In genomic region chr14:77273721-77274120, GRCm38 (mm10) we compare ENCODE assay signal across 15 mouse cellular contexts.
DNase-seq lines count a peak whose midpoint lies in the region; ATAC-seq lines count a peak whose summit lies in the region.
"Had no signal": no experiment of that assay in that cellular context is flagged by ENCODE, and none has a peak within 500 bp of the region (broad histone marks: within the 10 kb centered on the region; RNA-seq: fewer than 3 reads in every experiment).

No protein-coding gene starts in this region.

- ATAC-seq in midbrain, embryonic 13.5 days, result no peak
- no peak for ATAC-seq in midbrain, embryonic 11.5 days (ENCODE audit: low FRiP score)
- ATAC-seq in forebrain, embryonic 15.5 days (replicated peaks), result peak; percentile 53; the same call in 1 of the 2 replicates
- ATAC-seq in hindbrain, embryonic 16.5 days, result peak; percentile 67; the same call in 1 of the 2 replicates
- ATAC-seq in neural tube, embryonic 14.5 days (ENCODE audit: low read depth), result peak; percentile 57
- no peak for ATAC-seq in megakaryocyte progenitor cell, adult 5-6 weeks (replicated peaks; ENCODE audit: poor library complexity)
- ATAC-seq in monocyte, adult 5-6 weeks (replicated peaks; ENCODE audit: insufficient number of reproducible peaks, low FRiP score, low TSS enrichment, poor library complexity, severe bottlenecking), result no peak

- peak overlapping the region; percentile 53; the same call in 1 of the 2 replicates for H3K27ac ChIP-seq in midbrain, embryonic 13.5 days
- H3K27ac ChIP-seq in midbrain, embryonic 11.5 days (ENCODE audit: low read depth, low read length), result no peak overlapping the region
- peak overlapping the region; percentile 60; the same call in 1 of the 2 replicates for H3K27ac ChIP-seq in forebrain, embryonic 15.5 days (replicated peaks)
- H3K27ac ChIP-seq in hindbrain, embryonic 16.5 days (ENCODE audit: low read depth, low read length), result peak overlapping the region; percentile 34; the same call in 1 of the 2 replicates
- peak overlapping the region; percentile 28; the same call in 1 of the 2 replicates for H3K27ac ChIP-seq in neural tube, embryonic 14.5 days (ENCODE audit: low read depth, low read length)

- H3K4me2 ChIP-seq in midbrain, embryonic 13.5 days (replicated peaks), result no peak overlapping the region
- no peak overlapping the region for H3K4me2 ChIP-seq in midbrain, embryonic 11.5 days
- no peak overlapping the region for H3K4me2 ChIP-seq in forebrain, embryonic 15.5 days (replicated peaks)
- 0 out of 2 replicates have a peak overlapping the region, but pooled peaks have one; percentile 14 for H3K4me2 ChIP-seq in hindbrain, embryonic 16.5 days (ENCODE audit: low read length)
- H3K4me2 ChIP-seq in neural tube, embryonic 14.5 days (ENCODE audit: low read depth, low read length), result no peak overlapping the region

- no peaks in the 10 kb centered on the region for H3K36me3 ChIP-seq in midbrain, embryonic 13.5 days
- no peaks in the 10 kb centered on the region for H3K36me3 ChIP-seq in midbrain, embryonic 11.5 days (ENCODE audit: control insufficient read depth, insufficient read depth, low read length)
- peaks cover 3% of the 10 kb centered on the region; the same call in 1 of the 2 replicates for H3K36me3 ChIP-seq in forebrain, embryonic 15.5 days
- H3K36me3 ChIP-seq in hindbrain, embryonic 16.5 days (ENCODE audit: control insufficient read depth, insufficient read depth, low read length), result no peaks in the 10 kb centered on the region
- H3K36me3 ChIP-seq in neural tube, embryonic 14.5 days (ENCODE audit: control insufficient read depth, insufficient read depth, low read length), result no peaks in the 10 kb centered on the region
- H3K36me3 ChIP-seq: embryonic facial prominence, embryonic 12.5 days had no signal

- no peak overlapping the region for H3K4me3 ChIP-seq in midbrain, embryonic 13.5 days (replicated peaks)
- no peak overlapping the region for H3K4me3 ChIP-seq in midbrain, embryonic 11.5 days (ENCODE audit: low read depth, low read length)
- H3K4me3 ChIP-seq in forebrain, embryonic 15.5 days, result no peak overlapping the region
- H3K4me3 ChIP-seq in hindbrain, embryonic 16.5 days (ENCODE audit: low read length), result no peak overlapping the region
- H3K4me3 ChIP-seq in neural tube, embryonic 14.5 days (ENCODE audit: low read depth, low read length), result no peak overlapping the region
- H3K4me3 ChIP-seq: embryonic facial prominence, embryonic 12.5 days had no signal

- H3K4me1 ChIP-seq in midbrain, embryonic 13.5 days (replicated peaks), result peaks cover 28% of the 10 kb centered on the region
- no peaks in the 10 kb centered on the region for H3K4me1 ChIP-seq in midbrain, embryonic 11.5 days (ENCODE audit: control insufficient read depth, insufficient read depth, low read length)
- H3K4me1 ChIP-seq in forebrain, embryonic 15.5 days, result peaks cover 13% of the 10 kb centered on the region; the same call in 1 of the 2 replicates
- H3K4me1 ChIP-seq in hindbrain, embryonic 16.5 days (ENCODE audit: control insufficient read depth, insufficient read depth, low read depth, low read length), result peaks cover 9% of the 10 kb centered on the region
- peaks cover 9% of the 10 kb centered on the region; the same call in 1 of the 2 replicates for H3K4me1 ChIP-seq in neural tube, embryonic 14.5 days (ENCODE audit: control insufficient read depth, insufficient read depth, low read length)
- H3K4me1 ChIP-seq: embryonic facial prominence, embryonic 12.5 days had no signal

- no peaks in the 10 kb centered on the region for H3K9me3 ChIP-seq in midbrain, embryonic 13.5 days
- H3K9me3 ChIP-seq in midbrain, embryonic 11.5 days (ENCODE audit: control insufficient read depth, low read length), result no peaks in the 10 kb centered on the region
- no peaks in the 10 kb centered on the region for H3K9me3 ChIP-seq in forebrain, embryonic 15.5 days
- H3K9me3 ChIP-seq in hindbrain, embryonic 16.5 days (ENCODE audit: control insufficient read depth, low read length), result no peaks in the 10 kb centered on the region
- H3K9me3 ChIP-seq in neural tube, embryonic 14.5 days (ENCODE audit: control insufficient read depth, low read length), result no peaks in the 10 kb centered on the region
- H3K9me3 ChIP-seq: embryonic facial prominence, embryonic 12.5 days had no signal

- no peak for DNase-seq in midbrain, embryonic 11.5 days (ENCODE audit: low spot score, missing footprints)
- no peak for DNase-seq in spleen, postnatal 4 days (ENCODE audit: low spot score in 2 of 2)
- DNase-seq: adrenal gland, postnatal 36 days; cerebellum, postnatal 10 days; heart, adult 18-20 months; kidney, adult 2 months; kidney, postnatal 36 days; thymus, adult 2 months had no signal

- no peaks in the 10 kb centered on the region for H3K27me3 ChIP-seq in midbrain, embryonic 13.5 days
- no peaks in the 10 kb centered on the region for H3K27me3 ChIP-seq in midbrain, embryonic 11.5 days (ENCODE audit: control insufficient read depth, insufficient read depth, low read length)
- H3K27me3 ChIP-seq in forebrain, embryonic 15.5 days, result no peaks in the 10 kb centered on the region
- no peaks in the 10 kb centered on the region for H3K27me3 ChIP-seq in hindbrain, embryonic 16.5 days (replicated peaks; ENCODE audit: control insufficient read depth, insufficient read depth, low read length)
- no peaks in the 10 kb centered on the region for H3K27me3 ChIP-seq in neural tube, embryonic 14.5 days (ENCODE audit: control insufficient read depth, insufficient read depth, low read length)
- H3K27me3 ChIP-seq: embryonic facial prominence, embryonic 12.5 days had no signal

- H3K9ac ChIP-seq in midbrain, embryonic 13.5 days (replicated peaks), result no peak overlapping the region
- no peak overlapping the region for H3K9ac ChIP-seq in midbrain, embryonic 11.5 days (ENCODE audit: low read length)
- no peak overlapping the region for H3K9ac ChIP-seq in forebrain, embryonic 15.5 days (replicated peaks)
- no peak overlapping the region; the same call in 1 of the 2 replicates for H3K9ac ChIP-seq in hindbrain, embryonic 16.5 days (ENCODE audit: low read depth, low read length)
- no peak overlapping the region for H3K9ac ChIP-seq in neural tube, embryonic 14.5 days (replicated peaks; ENCODE audit: low read depth, low read length)
- H3K9ac ChIP-seq: embryonic facial prominence, embryonic 12.5 days had no signal

- WGBS in midbrain, embryonic 13.5 days, result 73% methylated on average over 6 of the region's 6 CpGs
- WGBS in midbrain, embryonic 11.5 days, result 88% methylated on average over 6 of the region's 6 CpGs
- WGBS in forebrain, embryonic 15.5 days, result 71% methylated on average over 6 of the region's 6 CpGs
- 46% methylated on average over 6 of the region's 6 CpGs for WGBS in hindbrain, embryonic 16.5 days
- 48% methylated on average over 6 of the region's 6 CpGs for WGBS in neural tube, embryonic 14.5 days

Comparison
In these comparisons a context has a peak if more than half of its experiments do, and no peak if none do; other contexts are left out.
1. ATAC-seq: peak in forebrain, embryonic 15.5 days (single experiment), hindbrain, embryonic 16.5 days (single experiment) and neural tube, embryonic 14.5 days (single experiment); none in midbrain, embryonic 13.5 days (single experiment), midbrain, embryonic 11.5 days (single experiment), megakaryocyte progenitor cell, adult 5-6 weeks (single experiment) and monocyte, adult 5-6 weeks (single experiment).